ENCODE assay signal across 16 mouse cellular contexts in genomic region chr5:25181004-25181531, GRCm38 (mm10). TPM values are rescaled to one million over a fixed set of nuclear protein-coding genes. Genes with fewer than 3 reads are reported as not detected.
DNase-seq lines count a peak whose midpoint lies in the region; ATAC-seq and TF ChIP-seq lines count a peak whose summit lies in the region.
"Had no signal": no experiment of that assay in that cellular context is flagged by ENCODE, and none has a peak within 500 bp of the region (broad histone marks: within the 10 kb centered on the region; RNA-seq: fewer than 3 reads in every experiment).

Gene Galntl5 (plus strand): TSS chr5:25181460.

- no peaks in the 10 kb centered on the region for H3K36me3 ChIP-seq in liver, postnatal 0 days (replicated peaks; ENCODE audit: insufficient read depth, low read length)
- no peaks in the 10 kb centered on the region for H3K36me3 ChIP-seq in liver, embryonic 11.5 days (ENCODE audit: control insufficient read depth, insufficient read depth, low read length)
- H3K36me3 ChIP-seq in kidney, postnatal 0 days (ENCODE audit: insufficient read depth, low read length): no peaks in the 10 kb centered on the region
- H3K36me3 ChIP-seq in hindbrain, embryonic 10.5 days: no peaks in the 10 kb centered on the region
- H3K36me3 ChIP-seq: G1E; liver, embryonic 12.5 days; midbrain, embryonic 10.5 days; neural tube, embryonic 13.5 days had no signal

- no peaks in the 10 kb centered on the region for H3K9me3 ChIP-seq in liver, postnatal 0 days (ENCODE audit: low read length)
- H3K9me3 ChIP-seq in liver, embryonic 11.5 days (ENCODE audit: control insufficient read depth, low read length): no peaks in the 10 kb centered on the region
- no peaks in the 10 kb centered on the region for H3K9me3 ChIP-seq in kidney, postnatal 0 days (replicated peaks; ENCODE audit: low read length)
- H3K9me3 ChIP-seq in hindbrain, embryonic 10.5 days: 0 out of 2 replicates have a peak, but pooled peaks cover 3% of the 10 kb centered on the region
- H3K9me3 ChIP-seq: G1E; liver, embryonic 12.5 days; midbrain, embryonic 10.5 days; neural tube, embryonic 13.5 days had no signal

- no peak within 1 kb of the TSS for H3K9ac ChIP-seq in liver, postnatal 0 days (replicated peaks)
- H3K9ac ChIP-seq in liver, embryonic 11.5 days (ENCODE audit: low read depth, low read length): no peak within 1 kb of the TSS
- no peak within 1 kb of the TSS for H3K9ac ChIP-seq in kidney, postnatal 0 days (ENCODE audit: low read depth, low read length)
- H3K9ac ChIP-seq: liver, embryonic 12.5 days; neural tube, embryonic 13.5 days had no signal

- ATAC-seq in liver, postnatal 0 days: 0 out of 2 replicates have a peak, but pooled peaks have one; percentile 15
- ATAC-seq in liver, embryonic 11.5 days (replicated peaks; ENCODE audit: low FRiP score): no peak
- peak; percentile 76 for ATAC-seq in common myeloid progenitor, adult 5-6 weeks (replicated peaks; ENCODE audit: low read depth, poor library complexity, severe bottlenecking)
- peak; percentile 70 for ATAC-seq in kidney, postnatal 0 days (replicated peaks; ENCODE audit: low FRiP score, low read depth)
- ATAC-seq: liver, embryonic 12.5 days had no signal

- 75% methylated on average over 1 of the region's 1 CpGs for WGBS in liver, postnatal 0 days (ENCODE audit: insufficient replicate concordance)
- 61% methylated on average over 1 of the region's 1 CpGs for WGBS in liver, embryonic 11.5 days
- WGBS in kidney, postnatal 0 days: 86% methylated on average over 1 of the region's 1 CpGs
- 93% methylated on average over 1 of the region's 1 CpGs for WGBS in hindbrain, embryonic 10.5 days

- no peak within 1 kb of the TSS for H3K4me3 ChIP-seq in liver, postnatal 0 days (ENCODE audit: low read depth, low read length)
- no peak within 1 kb of the TSS for H3K4me3 ChIP-seq in liver, embryonic 11.5 days (ENCODE audit: low read depth, low read length)
- no peak within 1 kb of the TSS for H3K4me3 ChIP-seq in kidney, postnatal 0 days (replicated peaks; ENCODE audit: low read depth, low read length)
- no peak within 1 kb of the TSS for H3K4me3 ChIP-seq in hindbrain, embryonic 10.5 days
- H3K4me3 ChIP-seq: erythroblast, embryonic 14.5 days; liver, embryonic 12.5 days; midbrain, embryonic 10.5 days; neural tube, embryonic 13.5 days had no signal

- no peaks in the 10 kb centered on the region for H3K4me1 ChIP-seq in liver, postnatal 0 days (ENCODE audit: insufficient read depth)
- no peaks in the 10 kb centered on the region for H3K4me1 ChIP-seq in liver, embryonic 11.5 days (replicated peaks; ENCODE audit: control insufficient read depth, insufficient read depth, low read length)
- H3K4me1 ChIP-seq in kidney, postnatal 0 days (replicated peaks; ENCODE audit: insufficient read depth, low read length): no peaks in the 10 kb centered on the region
- H3K4me1 ChIP-seq in hindbrain, embryonic 10.5 days (replicated peaks): no peaks in the 10 kb centered on the region; the same call in 1 of the 2 replicates
- H3K4me1 ChIP-seq: liver, embryonic 12.5 days; neural tube, embryonic 13.5 days had no signal

- TF ChIP-seq CTCF in liver, postnatal 0 days (IDR thresholded peaks at IDR 0.05; ENCODE audit: low read depth): no peak
- TF ChIP-seq CTCF in kidney, postnatal 0 days (IDR thresholded peaks at IDR 0.05; ENCODE audit: low read depth): no peak

- H3K27me3 ChIP-seq in liver, postnatal 0 days (ENCODE audit: insufficient read depth, low read length): no peaks in the 10 kb centered on the region
- no peaks in the 10 kb centered on the region for H3K27me3 ChIP-seq in liver, embryonic 11.5 days (replicated peaks; ENCODE audit: control insufficient read depth, insufficient read depth, low read length)
- H3K27me3 ChIP-seq in kidney, postnatal 0 days (ENCODE audit: insufficient read depth, low read length): no peaks in the 10 kb centered on the region
- H3K27me3 ChIP-seq in hindbrain, embryonic 10.5 days (ENCODE audit: insufficient read depth, poor library complexity, severe bottlenecking): no peaks in the 10 kb centered on the region
- H3K27me3 ChIP-seq: liver, embryonic 12.5 days; neural tube, embryonic 13.5 days had no signal

- no peak for DNase-seq in liver, postnatal 0 days
- no peak for DNase-seq in liver, embryonic 11.5 days (ENCODE audit: low spot score)
- DNase-seq in kidney, postnatal 0 days (ENCODE audit: low spot score): peak; percentile 50
- DNase-seq in skeletal muscle tissue, adult 2 months (ENCODE audit: low read depth, low spot score): peak; percentile 13
- no peak for DNase-seq in hindbrain, embryonic 10.5 days (ENCODE audit: low spot score)
- no peak for DNase-seq in layer of hippocampus, postnatal 25 days (ENCODE audit: extremely low spot score in 1 of 2, low spot score in 1 of 2)
- DNase-seq: cerebellum, adult 9-10 months; heart, postnatal 14 days had no signal

- TF ChIP-seq EP300 in liver, postnatal 0 days (IDR thresholded peaks at IDR 0.05; ENCODE audit: low read depth): no peak

- H3K4me2 ChIP-seq in liver, postnatal 0 days (ENCODE audit: low read depth, low read length): no peak within 1 kb of the TSS
- no peak within 1 kb of the TSS for H3K4me2 ChIP-seq in liver, embryonic 11.5 days
- H3K4me2 ChIP-seq in kidney, postnatal 0 days (ENCODE audit: low read length): no peak within 1 kb of the TSS
- H3K4me2 ChIP-seq: liver, embryonic 12.5 days; neural tube, embryonic 13.5 days had no signal

- H3K27ac ChIP-seq in liver, postnatal 0 days (ENCODE audit: low read depth): no peak within 1 kb of the TSS
- H3K27ac ChIP-seq in liver, embryonic 11.5 days (ENCODE audit: low read depth, low read length): no peak within 1 kb of the TSS
- H3K27ac ChIP-seq in kidney, postnatal 0 days: peak within 1 kb of the TSS; percentile 75
- H3K27ac ChIP-seq in hindbrain, embryonic 10.5 days: no peak within 1 kb of the TSS
- H3K27ac ChIP-seq: liver, embryonic 12.5 days; midbrain, embryonic 10.5 days; neural tube, embryonic 13.5 days had no signal

RNA-seq across cellular contexts. Expression of gene Galntl5, which starts in this region (rescaled TPM):
- not detected in 2 replicates for polyA plus RNA-seq in liver, postnatal 0 days (2015; fragmentation: Nextera tagmentation; extraction: Ambion mirVana)
- polyA plus RNA-seq in liver, embryonic 11.5 days (2014; fragmentation: Nextera tagmentation; extraction: Ambion mirVana): not detected in 2 replicates
- total RNA-seq in common myeloid progenitor, adult 5-6 weeks (2017): not detected in 2 replicates
- polyA plus RNA-seq in kidney, postnatal 0 days (2015; fragmentation: Nextera tagmentation; extraction: Ambion mirVana): not detected in 2 replicates
- polyA plus RNA-seq in hindbrain, embryonic 10.5 days (2016; fragmentation: Nextera tagmentation; extraction: Ambion mirVana): not detected in 2 replicates
- total RNA-seq in layer of hippocampus, postnatal 25 days (2021): not detected
- total RNA-seq: adrenal gland, postnatal 36 days; G1E; heart, postnatal 14 days; layer of hippocampus, adult 18-20 months had no signal
- polyA plus RNA-seq: erythroblast, embryonic 14.5 days; G1E; liver, embryonic 12.5 days; midbrain, embryonic 10.5 days; neural tube, embryonic 13.5 days had no signal

Comparison
In these comparisons a context has a peak if more than half of its experiments do, and no peak if none do; other contexts are left out.
1. Peak in ATAC-seq in liver, postnatal 0 days; RNA of the gene not detected or under 1 TPM.
2. Peak in ATAC-seq in common myeloid progenitor, adult 5-6 weeks; RNA of the gene not detected or under 1 TPM.
3. Peak in DNase-seq, ATAC-seq and H3K27ac ChIP-seq in kidney, postnatal 0 days; RNA of the gene not detected or under 1 TPM.